Mouse (Mus musculus) yolk sac, embryonic 10.5 days (tissue): Measurements from ENCODE around the gene Acvr2b.
A peak's percentile ranks its signal among the peaks of the same experiment; 100 is the strongest.
"Not testable (repeated sequence)": the region's sequence is repeated elsewhere in the genome, so short reads cannot be mapped to it uniquely, and the experiment has no call there.

Experiments
- DNase-seq: peaks from one replicate; pipeline ENCODE4 v3.0.0-alpha.2; 2017; ENCODE audit warnings: low spot score

The Acvr2b gene

DNA sequence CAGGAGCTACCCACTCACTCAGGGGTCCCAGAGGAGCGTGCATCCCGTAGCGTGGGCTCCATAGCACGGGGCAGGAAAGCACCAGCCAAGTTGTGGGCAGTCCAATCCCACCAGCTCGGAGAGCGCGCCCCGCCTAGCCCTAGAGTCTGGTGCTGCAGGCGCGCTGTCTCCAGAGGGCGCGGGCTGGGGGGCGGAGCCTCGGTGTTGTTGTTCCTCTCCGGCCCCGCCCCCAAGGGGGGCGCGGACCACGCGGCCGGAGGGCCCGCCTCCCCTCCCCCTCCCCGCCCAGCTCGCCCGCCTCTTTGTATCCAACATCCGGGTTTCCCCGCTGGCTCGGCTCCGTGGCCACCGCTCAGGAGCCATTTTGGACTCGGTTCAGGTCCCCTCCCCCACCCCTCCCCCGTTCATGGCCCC lies at the start of gene Acvr2b:
Gene Acvr2b, plus strand, starts transcription at position 318 of the 414 bp plus-strand sequence.
- peak; percentile 96 for DNase-seq

DNA sequence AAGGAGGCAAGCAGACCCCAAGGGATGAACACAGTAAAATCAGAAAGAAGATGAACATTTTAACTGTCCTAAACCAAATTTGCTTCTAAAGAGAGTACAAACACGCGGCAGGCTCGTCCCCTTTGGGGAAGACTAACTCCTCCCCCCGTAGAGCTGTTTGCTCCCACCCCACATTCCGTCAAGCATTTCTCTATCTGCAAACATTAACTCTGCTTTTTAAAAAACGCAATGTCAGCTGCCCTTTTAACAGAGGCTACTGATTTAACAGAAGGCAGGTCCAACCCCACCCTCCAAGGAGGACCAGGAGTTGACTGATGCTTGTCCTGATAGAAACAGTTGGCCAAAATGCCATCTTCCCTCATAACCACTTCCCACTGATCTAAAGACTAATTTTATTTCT lies 48.0 kb upstream of the Acvr2b start:
- DNase-seq, result peak; percentile 68

DNA sequence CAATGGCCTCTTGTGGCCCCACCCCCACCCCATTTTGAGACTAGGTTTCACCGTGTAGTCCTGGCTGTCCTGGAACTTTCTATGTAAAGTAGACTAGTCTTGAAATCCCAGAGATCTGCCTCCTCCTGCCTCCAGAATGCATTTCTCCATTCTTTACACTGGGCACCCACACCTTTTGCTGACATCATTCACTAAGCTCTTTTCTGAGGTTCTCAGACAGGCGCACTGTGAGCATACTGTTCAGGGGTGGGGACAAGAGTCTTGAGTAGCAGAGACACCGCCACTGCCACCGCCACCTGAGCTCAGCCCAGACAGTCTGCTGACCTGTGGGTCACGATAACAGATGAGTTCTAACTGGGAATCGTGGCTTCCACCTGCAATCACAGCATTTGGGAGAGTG lies 46.0 kb upstream of the Acvr2b start:
- DNase-seq, result peak; percentile 19

DNA sequence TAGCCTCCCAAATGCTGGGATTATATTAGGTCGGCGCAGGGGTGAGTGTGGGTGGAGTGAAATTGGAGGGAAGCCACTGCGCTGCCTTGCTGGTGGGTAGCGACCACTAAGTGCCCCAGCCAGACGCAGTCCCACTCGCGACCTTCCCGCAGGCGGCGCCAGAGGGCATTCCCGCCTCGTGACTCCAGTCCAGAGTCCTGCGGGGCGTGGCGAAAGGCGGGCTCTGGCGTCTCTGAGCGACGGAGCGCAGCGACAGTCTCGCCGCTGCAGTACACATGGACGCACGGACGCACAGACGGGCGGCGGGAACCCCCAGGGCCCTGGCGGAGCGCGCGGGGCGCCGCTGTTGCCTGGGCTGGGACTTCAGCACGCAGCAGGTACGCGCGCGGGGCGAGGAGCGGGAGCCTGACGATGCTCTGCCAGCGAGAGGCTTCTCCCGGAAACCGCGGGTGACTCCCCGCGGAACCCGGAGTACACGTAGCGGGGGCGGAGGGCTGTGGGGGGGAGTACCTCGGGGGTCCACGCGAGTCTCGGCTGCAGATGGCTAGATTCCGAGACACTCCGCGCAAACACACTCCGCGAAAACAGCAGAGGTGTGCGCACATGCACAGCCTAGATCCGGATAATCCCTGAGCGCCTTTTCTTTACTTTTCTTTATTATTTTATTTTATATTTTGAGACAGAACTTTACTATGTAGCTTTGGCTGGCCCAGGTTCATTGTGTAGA lies 44.4 kb upstream of the Acvr2b start, which contains the start of gene Xylb:
Gene Xylb, plus strand, starts transcription at position 51 of the 727 bp plus-strand sequence.
- DNase-seq, result peak; percentile 89

DNA sequence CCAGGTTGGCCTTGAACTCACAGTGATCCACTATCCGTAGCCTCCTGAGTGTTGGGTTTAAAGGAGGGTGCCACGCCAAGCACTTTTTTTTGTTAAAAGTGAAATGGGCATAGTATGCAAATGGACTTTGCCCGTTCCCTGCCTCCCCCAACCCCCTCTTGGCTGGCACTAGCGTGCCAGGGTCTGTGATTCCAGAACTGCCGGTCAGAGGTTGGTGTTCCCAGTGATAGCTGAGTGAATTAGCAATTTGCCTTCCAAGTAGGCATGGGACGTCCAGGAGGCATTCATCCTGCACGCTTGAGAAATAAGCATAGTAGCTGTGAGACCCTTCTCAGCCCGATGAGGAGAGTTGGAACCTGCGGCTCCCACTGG lies 43.9 kb upstream of the Acvr2b start:
- no peak for DNase-seq

DNA sequence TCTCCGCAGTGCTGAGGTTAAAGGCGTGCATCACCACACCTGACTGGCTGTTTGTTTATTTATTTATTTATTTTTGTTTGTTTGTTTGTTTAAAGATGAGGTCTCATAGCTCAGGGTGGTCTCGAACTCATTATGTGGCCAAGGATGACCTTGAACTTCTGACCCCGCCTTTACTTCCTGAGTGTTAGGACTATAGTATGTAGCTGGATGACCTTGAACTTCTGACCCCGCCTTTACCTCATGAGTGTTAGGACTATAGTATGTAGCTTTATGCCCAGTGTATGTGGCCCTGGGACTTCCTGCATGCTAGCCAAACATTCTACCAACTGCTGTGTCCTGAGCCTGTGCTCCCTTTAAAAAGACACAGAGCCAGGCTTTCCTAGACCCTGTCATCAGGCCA lies 40.5 kb upstream of the Acvr2b start:
- DNase-seq, result no peak

DNA sequence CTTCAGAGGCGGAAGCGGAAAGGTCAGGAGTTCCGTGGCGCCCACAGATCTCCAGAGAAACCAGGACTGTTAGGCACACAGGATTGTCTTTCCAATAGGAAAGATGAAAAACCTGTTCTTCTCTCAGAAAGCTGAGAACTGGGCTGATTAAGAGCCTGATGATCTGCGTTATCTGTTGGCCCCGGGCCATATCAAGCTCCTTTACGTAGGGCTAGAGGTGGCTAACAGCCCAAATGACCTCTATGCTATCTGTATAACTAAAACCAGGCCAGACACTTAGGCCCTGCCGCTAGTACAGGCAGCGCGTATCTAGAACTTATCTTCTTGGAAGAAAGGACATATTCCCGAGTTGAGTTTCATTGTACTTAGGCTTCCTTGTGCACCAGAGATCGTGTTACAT lies 38.7 kb upstream of the Acvr2b start:
- DNase-seq, result no peak

DNA sequence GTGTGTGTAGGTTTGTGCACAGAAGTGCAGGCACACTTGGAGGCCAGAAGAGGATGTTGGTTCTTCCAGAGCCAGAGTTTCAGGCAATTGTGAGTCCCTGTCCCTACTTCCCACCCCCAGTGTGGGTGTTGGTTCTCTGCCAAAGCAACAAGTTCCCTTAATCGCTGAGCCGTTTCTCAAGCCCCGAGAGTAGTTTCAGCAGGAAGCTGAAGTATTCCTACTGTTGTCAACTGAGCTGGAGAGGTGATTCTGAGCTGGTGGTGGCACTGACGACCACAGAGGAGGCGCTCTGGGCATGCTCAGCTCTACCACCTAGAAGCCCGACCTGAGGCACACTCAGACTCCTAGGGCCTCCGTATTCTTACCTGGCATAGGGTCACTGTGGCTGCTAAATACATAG lies 36.6 kb upstream of the Acvr2b start, which contains the start of gene Slc22a14:
Gene Slc22a14, minus strand, starts transcription at position 270 of the 400 bp plus-strand sequence.
- DNase-seq, result no peak

DNA sequence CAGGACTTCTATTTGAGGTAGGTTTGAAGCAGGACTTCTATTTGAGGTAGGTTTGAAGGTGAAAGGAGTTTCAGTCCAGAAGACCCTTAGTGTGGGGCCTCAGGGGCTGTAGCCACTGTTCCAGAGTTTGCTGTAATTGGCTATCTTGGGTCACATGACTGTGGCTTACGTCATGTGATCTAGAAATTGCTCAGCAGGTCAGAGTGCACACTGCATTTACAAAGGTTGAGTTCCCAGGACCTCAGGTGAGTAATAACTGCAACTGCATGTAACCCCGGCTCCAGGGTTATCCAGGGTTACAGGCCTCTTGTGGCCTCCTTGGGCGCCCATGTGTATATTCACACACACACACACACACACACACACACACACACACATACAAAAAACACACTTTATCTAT lies 33.6 kb upstream of the Acvr2b start:
- DNase-seq, result no peak

DNA sequence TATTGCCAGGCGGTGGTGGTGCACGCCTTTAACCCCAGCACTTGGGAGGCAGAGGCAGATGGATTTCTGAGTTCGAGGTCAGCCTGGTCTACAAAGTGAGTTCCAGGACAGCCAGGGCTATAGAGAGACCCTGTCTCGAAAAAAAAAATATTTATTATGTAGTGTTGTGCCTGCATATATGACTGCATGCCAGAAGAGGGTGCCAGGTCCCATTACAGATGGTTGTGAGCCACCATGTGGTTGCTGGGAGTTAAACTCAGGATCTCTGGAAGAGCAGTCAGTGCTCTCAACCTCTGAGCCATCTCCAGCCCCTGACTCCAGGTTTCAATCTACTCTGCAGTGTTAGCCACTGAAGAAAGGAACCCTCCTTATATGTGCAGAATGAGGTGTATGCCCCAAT lies 31.1 kb upstream of the Acvr2b start:
- not testable (repeated sequence) for DNase-seq

DNA sequence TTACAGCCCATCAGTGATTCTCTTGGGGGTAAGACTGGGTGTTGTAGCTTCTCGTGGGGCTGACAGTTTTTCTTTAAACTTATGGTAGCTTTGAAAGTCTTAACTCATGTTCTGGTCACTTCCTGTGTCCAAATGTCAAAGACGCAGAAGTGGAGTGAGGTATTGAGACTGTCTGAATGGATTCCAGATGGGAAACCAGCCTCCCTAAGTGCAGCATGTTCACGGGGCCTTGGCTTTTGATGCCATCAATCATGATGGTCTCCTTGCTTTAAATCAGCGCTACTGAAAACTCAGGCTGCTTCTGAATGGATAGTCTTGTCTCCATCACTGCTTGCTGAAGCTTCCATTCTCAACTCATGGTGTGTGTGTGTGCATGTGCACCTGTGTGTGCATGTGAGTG lies 30.7 kb upstream of the Acvr2b start:
- DNase-seq, result no peak

DNA sequence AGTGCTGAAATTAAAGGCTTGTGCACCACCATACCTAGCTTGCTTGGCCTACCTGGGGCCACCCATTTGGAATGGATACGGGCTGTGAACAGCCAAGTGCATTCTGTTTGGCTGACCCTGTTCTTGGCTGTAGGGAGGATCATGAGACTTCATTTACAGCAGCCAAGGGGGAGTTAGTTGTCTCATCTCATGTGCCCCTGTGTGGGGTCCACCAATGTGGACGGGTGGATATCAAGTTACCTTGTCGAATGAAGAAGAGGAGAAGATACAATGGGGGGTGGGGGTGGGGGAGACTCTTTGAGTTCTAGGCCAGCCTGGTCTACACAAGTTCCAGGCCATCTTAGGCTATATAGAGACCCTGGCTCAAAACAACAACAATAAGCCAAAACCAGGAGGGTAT lies 26.9 kb upstream of the Acvr2b start:
- no peak for DNase-seq

DNA sequence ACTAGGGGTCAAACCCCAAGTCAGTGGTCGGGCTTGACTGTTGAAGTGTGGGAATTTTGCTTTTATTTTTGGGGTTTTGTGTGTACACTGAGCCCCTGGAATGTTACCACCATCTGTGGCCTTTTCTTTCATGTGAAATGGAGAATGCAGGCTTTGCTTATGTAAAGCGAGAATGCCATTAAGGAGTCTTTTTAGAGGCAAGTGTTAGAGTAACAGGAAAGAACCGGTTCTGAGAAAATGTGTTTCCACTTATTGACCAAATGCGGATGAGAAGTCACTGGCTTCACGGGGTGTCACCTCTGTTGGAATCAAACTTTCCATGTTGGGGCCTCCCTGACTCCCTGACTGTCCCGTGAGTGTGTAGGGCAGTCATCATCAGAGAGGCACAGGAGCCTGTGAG lies 26.4 kb upstream of the Acvr2b start:
- DNase-seq, result no peak

DNA sequence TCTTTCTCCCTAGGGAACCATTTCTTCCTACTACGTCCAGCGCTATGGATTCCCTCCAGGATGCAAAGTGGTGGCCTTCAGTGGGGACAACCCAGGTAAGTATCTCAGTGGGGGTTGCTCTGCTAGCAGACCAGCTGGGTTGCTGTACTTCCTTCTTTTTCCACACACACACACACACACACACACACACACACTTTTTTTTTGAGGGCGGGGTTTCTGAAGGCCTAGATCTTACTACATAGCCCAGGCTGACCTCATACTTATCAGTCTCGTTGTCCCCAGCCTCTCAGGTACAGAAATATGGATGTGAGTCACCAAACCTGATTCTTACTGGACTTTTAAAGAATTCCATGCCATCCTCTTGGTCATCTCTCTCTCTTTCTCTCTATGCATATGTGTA lies 23.7 kb upstream of the Acvr2b start:
- no peak for DNase-seq

DNA sequence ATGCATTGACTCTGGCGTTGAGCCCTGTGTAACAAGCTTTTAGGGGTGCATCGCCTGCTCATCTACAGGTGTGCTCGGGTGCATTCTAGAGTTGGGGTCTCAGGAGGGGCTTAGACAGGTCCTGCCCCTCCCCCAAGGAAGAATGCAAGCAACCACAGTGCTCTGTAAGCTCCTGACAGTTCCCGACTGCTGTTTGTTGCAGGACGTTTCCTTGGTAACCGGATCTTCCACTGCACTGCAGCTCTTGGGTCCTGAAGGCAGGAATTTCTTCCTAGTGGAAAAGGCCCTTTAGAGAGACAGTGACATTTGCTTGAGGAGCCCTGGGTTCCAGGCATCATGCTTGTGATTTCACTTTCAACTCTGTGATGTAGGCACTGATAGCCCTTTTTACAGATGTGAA lies 19.3 kb upstream of the Acvr2b start:
- peak; percentile 22 for DNase-seq

DNA sequence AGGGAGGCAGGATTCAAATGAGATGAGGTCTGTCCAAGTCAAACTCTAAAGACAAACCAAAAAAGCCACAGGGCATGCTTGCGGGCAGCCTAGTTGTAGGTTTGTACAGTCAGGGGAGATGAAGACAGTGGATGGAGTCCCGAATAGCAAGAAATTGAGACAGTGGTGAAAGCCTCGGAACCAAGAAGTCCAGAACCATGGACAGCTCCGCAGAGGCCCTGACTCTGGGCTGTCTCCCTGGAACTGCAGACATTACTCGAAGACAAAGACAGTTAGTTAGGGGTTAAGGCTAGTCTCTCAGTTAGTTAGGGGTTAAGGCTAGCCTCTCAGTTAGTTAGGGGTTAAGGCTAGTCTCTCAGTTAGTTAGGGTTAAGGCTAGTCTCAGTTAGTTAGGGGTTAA lies 13.0 kb upstream of the Acvr2b start:
- DNase-seq, result no peak

DNA sequence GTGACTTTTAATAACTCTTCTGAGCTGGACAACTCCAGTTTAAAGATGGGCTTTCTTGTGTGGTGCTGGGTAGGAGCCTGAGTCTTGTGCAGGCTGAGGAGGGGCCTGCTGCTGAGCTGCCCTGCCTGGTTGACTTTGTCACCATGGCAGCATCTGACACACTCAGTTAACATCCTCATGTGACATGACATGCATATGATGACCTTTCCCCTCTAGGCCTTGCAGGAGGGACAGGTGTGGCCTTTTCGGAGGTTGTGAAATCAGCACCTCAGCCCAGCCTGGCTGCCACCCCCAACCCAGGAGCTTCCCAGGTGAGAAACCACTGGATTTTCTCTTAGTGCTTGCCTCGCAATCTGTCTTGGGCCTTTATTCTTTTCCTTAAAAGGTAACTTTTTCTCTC lies 11.7 kb upstream of the Acvr2b start:
- DNase-seq, result peak; percentile 69

DNA sequence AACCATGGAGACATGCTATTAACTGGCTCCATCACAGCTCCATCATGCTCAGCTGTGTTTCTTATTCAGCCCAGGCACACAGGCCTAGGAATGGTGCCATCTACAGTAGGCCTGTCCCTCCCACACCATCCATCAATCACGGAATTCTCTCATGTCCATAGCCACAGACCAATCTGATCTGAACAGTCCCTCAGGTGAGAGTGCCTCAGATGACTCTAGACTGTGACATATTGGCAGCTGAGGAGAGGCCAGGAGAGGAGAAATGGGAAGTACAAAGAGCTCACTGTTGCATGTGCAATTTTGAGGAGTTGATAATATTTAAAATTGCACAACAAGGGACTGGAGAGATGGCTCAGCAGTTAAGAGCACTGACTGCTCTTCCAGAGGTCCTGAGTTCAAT lies 7.1 kb upstream of the Acvr2b start:
- no peak for DNase-seq

DNA sequence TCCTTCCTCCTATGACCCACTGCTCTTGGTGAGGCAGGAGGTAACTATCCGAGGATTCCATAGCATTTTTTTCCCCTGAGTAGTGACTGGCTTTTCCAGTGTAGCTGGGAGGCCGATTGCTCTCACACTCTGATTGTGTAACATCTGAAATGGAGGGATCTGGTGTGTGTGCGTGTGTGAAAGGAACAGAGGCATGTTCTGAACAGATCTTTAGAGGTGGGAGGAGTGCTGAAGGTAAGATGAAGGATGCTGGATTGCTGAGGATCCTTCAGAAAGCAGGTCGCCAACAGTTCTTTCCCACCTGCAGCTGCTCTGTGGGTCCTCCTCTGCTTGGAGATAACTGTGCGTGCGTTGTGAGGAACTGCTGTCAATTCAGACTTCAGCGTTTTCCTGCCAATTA lies 567 bp upstream of the Acvr2b start:
- no peak for DNase-seq

DNA sequence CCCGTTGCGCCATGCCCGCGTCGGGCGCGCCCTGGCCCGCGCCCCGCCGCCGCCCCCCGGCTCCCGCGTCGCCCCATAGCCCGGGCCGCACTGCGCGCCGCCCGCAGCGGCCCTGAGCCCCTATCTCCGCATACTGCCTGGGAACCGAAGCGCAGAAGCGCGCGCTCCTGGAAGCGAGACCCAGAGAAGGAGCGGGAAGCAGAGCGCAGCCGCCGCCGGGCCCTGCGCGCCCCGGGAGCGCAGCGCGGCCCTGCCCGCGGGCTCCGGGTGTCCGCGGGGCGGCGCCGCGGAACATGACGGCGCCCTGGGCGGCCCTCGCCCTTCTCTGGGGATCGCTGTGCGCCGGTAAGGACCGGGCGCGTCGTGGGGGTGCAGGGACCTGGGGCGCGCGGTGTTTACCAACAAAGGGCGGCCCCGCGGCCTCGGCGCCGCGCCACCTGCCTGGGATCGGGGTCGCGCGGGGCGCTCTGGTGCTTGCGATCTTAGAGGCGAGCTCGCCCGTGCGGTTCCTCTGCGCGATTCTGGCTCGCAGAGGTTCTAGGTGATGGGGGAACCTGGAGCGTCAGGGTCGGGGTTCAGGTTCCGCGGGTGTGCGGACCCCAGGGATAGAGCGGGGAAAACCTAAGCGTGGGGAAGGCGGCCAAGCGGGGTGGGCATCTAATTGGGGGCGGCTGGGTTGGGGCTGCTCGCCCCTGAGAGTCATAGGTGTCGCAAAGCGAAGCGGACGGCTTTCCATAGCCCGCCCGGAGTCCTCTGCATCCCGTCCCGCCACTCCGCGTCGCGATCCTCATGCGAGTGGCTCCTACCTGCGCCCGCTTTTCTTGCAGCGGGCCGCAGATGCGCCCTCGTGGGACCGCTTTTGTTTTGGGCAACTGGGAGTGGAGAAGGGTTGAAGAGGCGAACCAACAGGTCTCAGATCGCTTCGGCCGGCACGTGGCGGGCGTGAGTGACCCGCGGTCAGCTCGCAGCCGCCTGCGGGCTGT lies 626 bp downstream of the Acvr2b start:
- peak; percentile 50 for DNase-seq

DNA sequence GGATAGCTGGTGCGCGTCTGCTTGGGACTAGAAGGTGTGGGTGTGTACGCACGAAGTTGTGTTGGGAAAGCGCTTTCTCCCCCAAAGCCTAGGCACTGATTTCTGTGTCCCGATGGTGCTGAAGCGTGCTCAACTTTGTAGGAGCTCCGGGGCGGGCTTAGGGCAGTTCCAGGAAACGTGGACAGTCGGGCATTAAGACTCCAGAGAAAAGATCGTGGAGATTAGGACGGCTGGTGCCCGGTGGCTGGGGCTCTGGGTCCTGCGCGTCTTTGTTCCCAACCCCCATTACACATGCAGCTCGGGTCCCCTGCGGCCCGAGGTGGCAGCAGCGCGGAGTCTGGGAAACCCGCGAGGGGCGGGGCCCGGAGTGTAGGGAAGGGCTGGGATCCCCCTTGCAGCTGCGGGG lies 1.3 kb downstream of the Acvr2b start:
- DNase-seq, result peak; percentile 46

DNA sequence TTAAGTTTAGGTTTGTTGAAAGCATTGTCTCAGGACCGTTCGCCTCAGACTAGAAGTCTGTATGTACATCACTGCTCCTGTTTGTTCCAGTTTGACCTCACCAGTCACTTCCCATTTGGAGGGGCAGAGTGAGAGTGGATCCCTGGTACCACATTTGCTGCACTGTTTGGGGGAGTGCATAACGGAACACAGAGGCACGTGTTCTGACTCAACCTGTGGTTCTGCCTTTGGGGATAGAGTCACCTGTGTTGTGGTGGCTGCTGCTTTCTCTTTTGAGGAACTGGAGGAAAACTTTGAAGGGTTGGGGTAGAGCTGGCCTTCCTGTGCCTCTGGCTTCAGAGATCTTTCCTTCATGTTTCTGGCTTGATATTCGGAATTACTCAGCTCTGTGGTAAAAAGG lies 2.2 kb downstream of the Acvr2b start:
- no peak for DNase-seq

DNA sequence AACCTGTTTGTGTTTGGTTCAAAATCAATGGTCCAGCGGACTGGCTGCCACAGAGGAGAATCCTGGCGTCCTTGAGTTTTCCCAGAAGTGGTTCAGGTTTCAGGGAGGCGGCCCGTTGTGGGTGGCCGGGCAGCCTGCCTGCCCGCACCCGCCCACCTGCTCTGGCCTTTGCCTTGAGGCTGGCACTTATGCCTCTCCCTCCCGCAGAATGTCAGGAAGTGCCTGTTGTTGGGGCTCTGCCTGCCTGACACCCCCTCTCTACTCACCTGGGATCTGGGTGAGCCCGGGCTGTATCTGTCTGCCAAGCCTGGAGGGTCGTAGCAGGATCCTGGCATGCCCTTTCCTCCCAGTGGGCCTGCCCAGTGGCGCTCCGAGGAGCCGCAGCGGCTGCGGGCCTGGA lies 6.0 kb downstream of the Acvr2b start:
- DNase-seq, result no peak
